Mouse (Mus musculus) erythroblast, embryonic 14.5 days (primary cell): ENCODE results near the gene Cox16. TPM values are rescaled to one million over a fixed set of nuclear protein-coding genes. Genes with fewer than 3 reads are reported as not detected.

Experiments
- H3K27me3 ChIP-seq: 2 replicates; pipeline ENCODE4 v1.6.1; 2012; ENCODE audit warnings: inconsistent platforms; ENCODE audit not compliant: control insufficient read depth
- H3K36me3 ChIP-seq: 2 replicates; pipeline ENCODE4 v1.6.1; 2012; ENCODE audit warnings: mild to moderate bottlenecking, inconsistent platforms; ENCODE audit not compliant: control insufficient read depth
- H3K4me1 ChIP-seq: 2 replicates; pipeline ENCODE4 v1.6.1; 2012; ENCODE audit warnings: inconsistent platforms; ENCODE audit not compliant: control insufficient read depth
- H3K4me3 ChIP-seq: replicated peaks from 2 replicates; pipeline ENCODE3; 2012; ENCODE audit warnings: moderate library complexity, mild to moderate bottlenecking, inconsistent platforms
- H3K9me3 ChIP-seq: 2 replicates; pipeline ENCODE4 v1.6.1; 2012; ENCODE audit warnings: low read length, inconsistent platforms, mixed read lengths; ENCODE audit not compliant: control insufficient read depth
- GATA1 ChIP-seq: IDR thresholded peaks from 2 replicates; pipeline ENCODE4 v1.6.1; 2012; ENCODE audit warnings: low read length, inconsistent platforms, mixed read lengths
- TAL1 ChIP-seq: IDR thresholded peaks from 3 replicates; pipeline ENCODE4 v1.6.1; 2012; ENCODE audit warnings: low read length, inconsistent platforms, mixed read lengths
- polyA plus RNA-seq: library from polyadenylated mRNA; stranded (reverse); fragments of >175 nt; gene quantifications from 2 replicates; pipeline ENCODE4 v1.2.3, GENCODE M21; 2012

Cox16 gene
- polyA plus RNA-seq, 1 experiment: 0.68 TPM

GRCm38 (mm10) chr12:81324991-81325390 is 159.9 kb downstream of the Cox16 start:
- no peaks in the 10 kb centered on the region for H3K27me3 ChIP-seq
- H3K9me3 ChIP-seq: no peaks in the 10 kb centered on the region
- no peaks in the 10 kb centered on the region for H3K4me1 ChIP-seq
- no peaks in the 10 kb centered on the region for H3K36me3 ChIP-seq
- TF ChIP-seq TAL1: no peak
- TF ChIP-seq GATA1: no peak
- no peak overlapping the region for H3K4me3 ChIP-seq

- H3K4me1 ChIP-seq: no peaks in the 10 kb centered on the region
Measured at GRCm38 (mm10) chr12:81324116-81324515, 160.8 kb downstream of the Cox16 start.

GRCm38 (mm10) chr12:81321021-81321420 is 163.9 kb downstream of the Cox16 start:
- Histone ChIP-seq H3K27me3 (no peaks in the 10 kb centered on the region), H3K9me3 (no peaks in the 10 kb centered on the region; the same call in 1 of the 2 replicates), H3K4me1 (no peaks in the 10 kb centered on the region), H3K4me3 (no peak overlapping the region), H3K36me3 (no peaks in the 10 kb centered on the region)
- TF ChIP-seq TAL1: no peak
- no peak for TF ChIP-seq GATA1

More at GRCm38 (mm10) chr12:81324116-81324515, 160.8 kb downstream of the Cox16 start:
- Histone ChIP-seq H3K4me3 (no peak overlapping the region), H3K9me3 (no peaks in the 10 kb centered on the region), H3K36me3 (no peaks in the 10 kb centered on the region), H3K27me3 (no peaks in the 10 kb centered on the region)
- TF ChIP-seq GATA1 (no peak), TAL1 (no peak)

GRCm38 (mm10) chr12:81317811-81318210 is 167.1 kb downstream of the Cox16 start:
- no peaks in the 10 kb centered on the region for H3K36me3 ChIP-seq
- TF ChIP-seq GATA1 (no peak), TAL1 (no peak)
- H3K4me3 ChIP-seq: no peak overlapping the region
- H3K4me1 ChIP-seq: no peaks in the 10 kb centered on the region
- H3K9me3 ChIP-seq: peaks cover 14% of the 10 kb centered on the region
- no peaks in the 10 kb centered on the region for H3K27me3 ChIP-seq

- TF ChIP-seq GATA1 (no peak), TAL1 (no peak)
Measured at GRCm38 (mm10) chr12:81315953-81316352, 169.0 kb downstream of the Cox16 start.

More at GRCm38 (mm10) chr12:81315953-81316352, 169.0 kb downstream of the Cox16 start:
- Histone ChIP-seq H3K4me1 (no peaks in the 10 kb centered on the region), H3K4me3 (no peak overlapping the region), H3K27me3 (no peaks in the 10 kb centered on the region), H3K9me3 (peaks cover 14% of the 10 kb centered on the region), H3K36me3 (no peaks in the 10 kb centered on the region)

Other genes starting within 250 kb of the Cox16 start
- 0.01 TPM in 1 of 2 replicates, not detected in the other for gene Slc8a3, start 151.9 kb downstream of the Cox16 start, polyA plus RNA-seq
- gene Gm4787, start 105.7 kb downstream of the Cox16 start, polyA plus RNA-seq: not detected in 2 replicates
- gene Adam4, start 63.2 kb downstream of the Cox16 start, polyA plus RNA-seq: not detected in 2 replicates
- gene Gm20498, start 47.8 kb upstream of the Cox16 start, polyA plus RNA-seq: 1.8 and 3.2 TPM in 2 replicates
- 0.27 and 0.50 TPM in 2 replicates for gene Synj2bp, start 47.8 kb upstream of the Cox16 start, polyA plus RNA-seq
- gene Adam21, start 83.3 kb upstream of the Cox16 start, polyA plus RNA-seq: not detected in 2 replicates
- 0.29 and 0.91 TPM in 2 replicates for gene Med6, start 109.9 kb upstream of the Cox16 start, polyA plus RNA-seq
- not detected in 2 replicates for gene Ttc9, start 146.1 kb upstream of the Cox16 start, polyA plus RNA-seq